Mouse (Mus musculus): ENCODE results near the gene Mfsd6.

Mfsd6 gene

DNA sequence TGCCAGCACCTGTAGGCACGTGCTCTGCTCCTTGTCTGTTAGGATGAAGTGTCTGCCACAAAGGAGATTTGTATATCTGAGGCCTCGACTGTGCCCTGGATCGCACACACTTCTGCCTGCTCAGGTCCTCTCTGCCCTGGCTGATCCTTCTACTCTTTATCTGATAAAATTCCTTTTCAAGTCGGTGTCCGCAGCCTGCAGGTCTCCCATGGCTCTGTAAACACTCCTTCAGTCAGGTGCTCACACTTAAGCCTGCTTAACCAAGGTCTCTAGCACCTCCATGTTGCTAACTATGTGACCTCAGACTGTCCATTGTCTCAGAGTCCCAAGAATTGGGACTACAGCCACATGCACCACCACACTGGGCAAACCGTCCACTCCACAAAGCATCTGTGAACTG, 87.0 kb downstream of the Mfsd6 start:
- no peak for DNase-seq (ENCODE audit: low spot score in 2 of 2)

DNA sequence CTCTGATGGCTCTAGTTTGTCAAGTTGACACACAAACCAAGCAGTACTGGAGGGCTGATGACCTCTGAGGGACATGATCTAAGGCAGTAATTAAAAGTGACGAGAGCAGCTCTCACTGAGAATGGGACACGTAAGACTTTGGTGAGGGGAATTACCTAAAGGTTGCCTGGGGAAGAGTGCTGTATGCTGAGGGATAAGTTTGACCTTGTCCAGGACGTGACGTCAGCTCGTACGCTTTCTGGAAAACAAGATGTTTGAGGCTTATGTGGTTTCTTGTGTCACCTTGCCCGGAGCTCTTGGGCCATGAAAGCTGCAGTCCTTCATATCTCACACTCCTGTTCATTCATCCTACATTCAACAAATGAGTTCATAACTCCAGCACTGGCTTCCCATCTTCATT, 88.2 kb downstream of the Mfsd6 start:
- no peak for DNase-seq (ENCODE audit: low spot score in 2 of 2)

DNA sequence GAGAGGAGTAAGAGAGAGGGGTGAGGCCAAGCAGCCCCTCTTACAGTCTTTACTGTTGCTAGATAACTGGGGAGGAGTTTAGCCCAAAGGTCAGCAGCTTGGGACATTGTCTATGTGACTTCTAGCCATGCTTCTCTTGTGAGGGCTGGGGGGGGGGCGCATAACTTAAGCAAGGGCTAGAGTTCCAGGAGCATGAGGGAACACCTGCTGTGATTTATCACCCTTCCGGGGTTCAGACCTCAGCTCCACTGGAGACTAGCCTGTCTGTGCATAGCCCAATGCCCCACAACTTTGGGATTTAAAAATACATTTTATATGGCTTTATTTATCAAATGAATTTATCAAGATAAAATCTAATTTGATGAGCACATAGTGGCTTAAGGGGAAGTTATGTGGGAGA, 89.2 kb downstream of the Mfsd6 start:
- no peak for DNase-seq (ENCODE audit: low spot score in 2 of 2)

DNA sequence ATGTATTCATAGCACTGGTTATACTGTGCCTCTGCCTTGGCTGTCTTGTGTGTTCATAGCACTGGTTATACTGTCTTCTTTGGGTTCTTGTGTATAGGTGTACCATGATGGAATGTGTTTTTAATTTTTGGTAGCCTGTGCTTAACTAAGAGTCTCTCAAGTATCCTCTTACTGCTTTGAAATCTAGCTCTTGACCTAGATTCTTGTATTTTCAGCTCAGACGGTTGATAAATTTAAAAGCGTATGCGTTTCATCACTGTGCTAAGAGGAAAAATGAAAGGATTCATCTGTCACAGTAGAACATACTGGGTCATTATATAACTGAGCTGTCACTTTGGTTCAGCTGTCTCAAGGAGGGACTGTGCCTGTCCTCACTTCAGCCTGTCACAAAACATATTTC, 91.3 kb downstream of the Mfsd6 start:
- DNase-seq (ENCODE audit: low spot score in 2 of 2) = no peak

DNA sequence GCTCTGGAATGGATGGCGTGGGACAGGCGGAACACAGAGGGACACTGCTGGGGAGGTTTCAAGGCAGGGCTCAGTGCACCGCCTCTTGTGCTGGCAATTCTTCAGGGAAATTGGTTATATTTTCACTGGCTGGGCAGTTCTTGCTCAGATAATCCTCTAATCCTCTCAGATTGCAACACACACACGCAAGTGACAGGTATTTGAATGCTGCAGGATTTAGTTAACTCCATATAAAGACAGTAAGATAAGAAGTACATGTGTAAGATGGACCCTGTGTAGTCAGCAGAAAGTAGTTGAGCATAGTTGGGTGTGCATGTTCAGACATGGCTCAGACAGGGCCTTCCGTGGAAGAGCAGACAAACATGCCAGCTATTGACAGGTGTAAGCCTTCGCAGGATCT, 93.0 kb downstream of the Mfsd6 start:
- DNase-seq (ENCODE audit: low spot score in 2 of 2) = no peak

DNA sequence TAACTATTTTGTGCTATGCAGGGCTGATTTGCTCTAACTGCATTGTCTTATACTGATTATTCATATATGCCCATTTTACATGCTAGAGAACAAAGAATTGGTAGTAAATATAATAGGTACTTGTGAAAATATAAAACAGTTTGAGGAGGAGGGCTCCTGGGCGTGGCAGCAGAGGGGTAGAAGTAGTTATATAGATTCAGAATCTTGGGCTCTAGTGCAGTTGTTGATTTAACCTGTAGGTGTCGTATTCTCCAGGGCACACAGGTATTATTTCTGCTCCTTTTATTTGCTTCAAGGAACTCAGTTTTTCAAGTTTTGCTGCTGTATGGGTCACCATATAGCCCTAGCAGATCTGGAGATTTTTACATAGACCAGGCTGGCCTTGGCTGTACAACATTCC, 95.7 kb downstream of the Mfsd6 start:
- no peak for DNase-seq (ENCODE audit: low spot score in 2 of 2)

DNA sequence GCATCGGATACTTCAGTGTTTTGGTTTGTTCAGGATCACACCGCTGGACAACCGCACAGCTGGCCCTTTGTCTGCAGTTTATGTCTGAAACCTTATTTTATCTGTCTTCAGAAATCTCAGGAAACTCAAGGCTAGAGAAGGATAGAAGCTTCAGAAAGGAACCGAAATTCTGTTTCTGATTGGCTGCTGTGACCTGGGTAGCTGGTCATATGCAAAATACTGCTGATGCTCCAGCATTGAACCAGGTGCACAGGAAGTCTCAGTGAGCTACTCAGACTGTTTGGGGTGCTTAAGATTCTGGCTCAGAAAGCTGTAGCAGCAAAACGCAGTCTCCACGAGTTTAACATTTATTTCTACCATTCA, 96.3 kb downstream of the Mfsd6 start:
- peak in 1 of 2 experiments; percentile 26 for DNase-seq (ENCODE audit: low spot score in 2 of 2)

DNA sequence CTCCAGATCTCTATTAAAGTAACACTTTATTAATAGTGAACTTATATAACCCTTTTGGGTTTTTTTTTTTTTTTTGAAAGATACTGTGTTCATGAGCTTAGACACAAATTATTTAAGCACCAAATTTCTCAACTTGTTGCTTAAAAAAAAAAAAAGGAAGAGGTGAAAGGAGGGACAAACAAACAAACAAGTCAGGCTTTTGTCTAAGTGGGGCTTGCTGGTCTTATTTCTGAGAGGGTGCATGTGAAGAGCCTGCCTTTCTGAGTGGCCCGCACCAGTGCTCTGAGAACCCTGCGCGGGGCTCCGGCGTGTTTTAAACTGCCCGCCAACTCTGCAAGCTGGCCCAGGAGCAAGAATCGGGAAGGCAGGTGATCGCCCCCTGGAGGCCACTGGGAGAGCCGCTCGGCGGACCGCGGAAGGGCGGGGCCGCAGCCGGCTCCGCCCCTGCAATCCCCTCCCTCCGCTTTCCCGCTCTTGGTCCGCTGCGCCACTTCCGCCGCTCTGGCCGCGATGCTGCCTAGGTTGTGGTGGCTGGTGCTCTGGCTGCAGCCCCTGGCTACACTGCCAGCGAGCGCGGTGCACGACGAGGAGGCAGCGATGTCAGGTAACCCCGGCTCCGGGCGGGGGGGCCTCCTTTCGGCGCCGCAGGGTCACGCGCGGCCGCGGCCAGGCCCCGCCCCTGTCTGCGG, 96.9 kb downstream of the Mfsd6 start, which contains the start of gene Nemp2:
Gene Nemp2 (plus strand): TSS at position 456 of the 689 bp plus-strand sequence.
- peak; percentile 91 to 98 for DNase-seq (ENCODE audit: low spot score in 2 of 2)

DNA sequence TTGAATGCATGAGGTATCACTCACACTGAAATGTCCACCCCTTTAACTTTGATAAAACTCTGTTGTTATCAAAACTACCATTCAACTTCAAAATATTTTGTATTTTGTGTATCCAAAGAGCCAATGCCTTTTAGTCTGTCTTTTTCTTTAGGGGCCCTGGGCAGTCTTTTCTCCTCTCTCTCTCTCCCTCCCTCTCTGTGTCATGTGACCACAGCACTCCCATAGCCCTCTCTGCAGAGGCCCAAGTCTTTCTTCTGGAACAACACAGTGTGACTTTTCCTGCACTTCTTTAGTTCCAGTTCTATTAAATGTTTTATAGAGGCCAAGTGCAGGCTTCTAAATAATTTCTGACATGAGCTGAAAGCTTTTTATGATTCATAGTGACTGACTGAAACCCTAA, 106.8 kb downstream of the Mfsd6 start:
- no peak for DNase-seq (ENCODE audit: low spot score in 2 of 2)

DNA sequence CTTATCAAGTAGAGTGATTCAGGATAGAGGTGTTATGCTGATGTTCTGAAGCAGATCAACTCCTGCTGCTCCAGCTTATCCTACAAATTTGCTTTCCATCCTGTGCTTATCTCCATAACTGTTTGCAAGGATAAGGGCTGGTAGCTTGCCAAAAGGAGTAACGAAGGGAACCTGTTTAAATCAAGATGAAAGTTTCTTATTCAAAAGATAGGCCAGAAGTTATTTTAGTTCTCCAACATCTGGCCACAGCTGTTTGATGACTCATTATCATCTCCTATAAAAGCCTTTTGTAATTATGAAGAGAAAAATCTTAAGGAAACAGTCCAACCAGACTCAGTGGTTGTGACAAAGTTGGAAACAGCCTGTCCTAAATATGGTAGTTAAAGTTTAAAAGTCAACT, 109.0 kb downstream of the Mfsd6 start:
- no peak for DNase-seq (ENCODE audit: low spot score in 2 of 2)

DNA sequence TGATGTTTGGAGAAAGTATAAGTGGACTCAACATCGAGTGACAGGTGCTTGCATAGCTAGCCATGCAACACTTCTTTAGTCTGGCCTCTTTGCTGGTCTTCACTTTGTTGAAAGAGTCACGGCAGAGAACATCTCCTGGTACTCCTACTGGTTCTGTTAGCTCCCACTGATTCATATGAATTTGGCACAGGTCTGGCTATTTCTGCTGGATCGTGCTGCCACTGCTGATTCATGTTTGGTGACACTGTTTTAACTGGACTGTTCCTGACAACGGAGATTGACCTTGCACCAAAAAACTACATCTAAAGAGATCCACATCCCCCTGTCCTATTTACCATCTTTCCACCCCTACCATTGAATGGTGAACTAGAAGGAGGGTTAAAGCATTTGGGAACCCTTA, 118.8 kb downstream of the Mfsd6 start:
- no peak for DNase-seq (ENCODE audit: low spot score in 2 of 2)

DNA sequence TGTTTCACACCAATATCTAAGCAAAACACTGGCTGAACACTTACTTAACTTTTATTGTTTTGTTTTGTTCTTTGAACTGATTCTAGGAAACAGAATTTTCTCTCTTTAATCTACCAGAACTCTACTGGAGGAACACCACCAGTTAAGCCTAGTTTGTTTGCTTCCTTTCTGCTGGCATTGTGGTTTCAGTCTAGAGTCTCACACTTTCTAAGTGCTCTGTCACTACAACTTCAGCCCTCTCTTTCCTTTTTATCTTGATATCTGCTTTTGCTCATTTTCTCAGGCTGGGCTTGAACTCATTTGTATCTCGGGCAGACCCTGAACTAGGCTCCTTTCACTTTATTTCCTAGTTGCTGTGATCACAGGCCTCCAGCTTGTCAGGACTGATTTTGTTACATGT, 119.6 kb downstream of the Mfsd6 start:
- no peak for DNase-seq (ENCODE audit: low spot score in 2 of 2)

Measured in spleen, postnatal 4 days (tissue).